Mouse (Mus musculus) spleen, adult 2 months (tissue): Measurements from ENCODE around the gene Guca2a. TPM values are rescaled to one million over a fixed set of nuclear protein-coding genes. Genes with fewer than 3 reads are reported as not detected.

Experiments used
- DNase-seq, 2 experiments: peaks; one replicate each; pipeline versions ENCODE4 v3.0.0 to v3.0.0-alpha.2; 2012 to 2021; ENCODE audit warnings: low spot score in 2 of 2, low read depth in 1 of 2
- H3K27ac ChIP-seq: fragments of 200-500 bp; 2 replicates; pipeline ENCODE4 v1.5.1; 2012; ENCODE audit warnings: low read length, inconsistent platforms; ENCODE audit not compliant: insufficient read depth
- H3K27me3 ChIP-seq: fragments of 200-500 bp; 2 replicates; pipeline ENCODE4 v1.6.1; 2012; ENCODE audit warnings: mild to moderate bottlenecking, moderate library complexity, low read length, inconsistent platforms; ENCODE audit not compliant: control insufficient read depth, insufficient read depth
- H3K36me3 ChIP-seq: fragments of 200-500 bp; 2 replicates; pipeline ENCODE4 v1.6.1; 2012; ENCODE audit warnings: mild to moderate bottlenecking, low read length, inconsistent platforms; ENCODE audit not compliant: control insufficient read depth, insufficient read depth
- H3K4me1 ChIP-seq: fragments of 200-500 bp; 2 replicates; pipeline ENCODE4 v1.6.1; 2011; ENCODE audit warnings: inconsistent platforms; ENCODE audit not compliant: control insufficient read depth, insufficient read depth, insufficient read length
- H3K4me3 ChIP-seq: fragments of 200-500 bp; 2 replicates; pipeline ENCODE4 v1.5.1; 2011; ENCODE audit warnings: mild to moderate bottlenecking, inconsistent platforms; ENCODE audit not compliant: insufficient read depth, insufficient read length; ENCODE audit errors: extremely low read depth
- CTCF ChIP-seq: fragments of 200-500 bp; IDR thresholded peaks from 2 replicates; pipeline ENCODE4 v1.5.1; 2011; ENCODE audit warnings: mild to moderate bottlenecking, inconsistent platforms; ENCODE audit not compliant: insufficient read depth, insufficient read length, insufficient replicate concordance; ENCODE audit errors: extremely low read depth
- POLR2A ChIP-seq: fragments of 200-500 bp; IDR thresholded peaks from 2 replicates; pipeline ENCODE4 v1.6.1; 2011; ENCODE audit warnings: low read depth, low read length, inconsistent platforms
- WGBS: fragments of 180-500 bp; shearing (Covaris S2); methylation state at CpG from one replicate; pipeline ENCODE4 v1.1.7; 2018; 5-methylcytosine and 5-hydroxymethylcytosine counted together
- polyA plus RNA-seq: library from polyadenylated mRNA; depleted of rRNA; stranded (reverse); fragments of >200 nt; gene quantifications from 2 replicates; pipeline ENCODE4 v1.2.3, GENCODE M21; 2012; rRNA removed

Gene Guca2a
- polyA plus RNA-seq, 1 experiment, result 0.21 TPM

GRCm38 (mm10) chr4:119669356-119670209, 32.1 kb downstream of the Guca2a start:
- no peaks in the 10 kb centered on the region for H3K36me3 ChIP-seq
- H3K27ac ChIP-seq, result peak overlapping the region; percentile 33; the same call in 1 of the 2 replicates
- WGBS, result 22% methylated on average over 10 of the region's 10 CpGs
- H3K27me3 ChIP-seq, result no peaks in the 10 kb centered on the region
- peak in 1 of 2 experiments; percentile 68 for DNase-seq
- no peak overlapping the region for H3K4me3 ChIP-seq
- H3K4me1 ChIP-seq, result peaks cover 21% of the 10 kb centered on the region; the same call in 1 of the 2 replicates
- TF ChIP-seq CTCF, result no peak
- TF ChIP-seq POLR2A, result no peak

- Histone ChIP-seq H3K27ac (no peak overlapping the region), H3K4me3 (no peak overlapping the region), H3K4me1 (peaks cover 21% of the 10 kb centered on the region; the same call in 1 of the 2 replicates), H3K36me3 (no peaks in the 10 kb centered on the region), H3K27me3 (no peaks in the 10 kb centered on the region)
- 70% methylated on average over 7 of the region's 7 CpGs for WGBS
- TF ChIP-seq CTCF, result no peak
- no peak for TF ChIP-seq POLR2A
- DNase-seq, result no peak
Measured at GRCm38 (mm10) chr4:119670210-119670555, 32.7 kb downstream of the Guca2a start.

- WGBS, result 90% methylated on average over 6 of the region's 6 CpGs
- Histone ChIP-seq H3K4me3 (no peak overlapping the region), H3K27ac (no peak overlapping the region), H3K27me3 (no peaks in the 10 kb centered on the region), H3K4me1 (peaks cover 21% of the 10 kb centered on the region; the same call in 1 of the 2 replicates), H3K36me3 (no peaks in the 10 kb centered on the region)
- TF ChIP-seq POLR2A, result no peak
- TF ChIP-seq CTCF, result no peak
- DNase-seq, result no peak
Measured at GRCm38 (mm10) chr4:119670736-119671135, 33.2 kb downstream of the Guca2a start.

GRCm38 (mm10) chr4:119671164-119671563, 33.7 kb downstream of the Guca2a start:
- H3K4me1 ChIP-seq, result peaks cover 21% of the 10 kb centered on the region; the same call in 1 of the 2 replicates
- no peak for TF ChIP-seq POLR2A
- no peak for TF ChIP-seq CTCF
- no peaks in the 10 kb centered on the region for H3K36me3 ChIP-seq
- no peak overlapping the region for H3K4me3 ChIP-seq
- H3K27ac ChIP-seq, result no peak overlapping the region
- H3K27me3 ChIP-seq, result no peaks in the 10 kb centered on the region
- no peak for DNase-seq
- 92% methylated on average over 9 of the region's 9 CpGs for WGBS

- 31% methylated on average over 5 of the region's 5 CpGs for WGBS
- Histone ChIP-seq H3K36me3 (no peaks in the 10 kb centered on the region), H3K27ac (no peak overlapping the region), H3K4me1 (peaks cover 21% of the 10 kb centered on the region; the same call in 1 of the 2 replicates), H3K27me3 (no peaks in the 10 kb centered on the region), H3K4me3 (no peak overlapping the region)
- TF ChIP-seq POLR2A, result no peak
- TF ChIP-seq CTCF, result no peak
- DNase-seq, result no peak
Measured at GRCm38 (mm10) chr4:119672685-119673084, 35.2 kb downstream of the Guca2a start.

GRCm38 (mm10) chr4:119682596-119682995, 45.1 kb downstream of the Guca2a start:
- Histone ChIP-seq H3K4me1 (no peaks in the 10 kb centered on the region), H3K27me3 (no peaks in the 10 kb centered on the region), H3K27ac (no peak overlapping the region), H3K36me3 (no peaks in the 10 kb centered on the region), H3K4me3 (no peak overlapping the region)
- TF ChIP-seq CTCF (no peak), POLR2A (no peak)
- DNase-seq, result no peak
- WGBS, result 67% methylated on average over 5 of the region's 5 CpGs

GRCm38 (mm10) chr4:119685746-119686145, 48.2 kb downstream of the Guca2a start:
- Histone ChIP-seq H3K27ac (no peak overlapping the region), H3K4me1 (no peaks in the 10 kb centered on the region), H3K36me3 (no peaks in the 10 kb centered on the region), H3K27me3 (no peaks in the 10 kb centered on the region), H3K4me3 (no peak overlapping the region)
- no peak for DNase-seq
- TF ChIP-seq POLR2A (no peak), CTCF (no peak)
- WGBS, result 94% methylated on average over 2 of the region's 2 CpGs

Other genes starting within 250 kb of the Guca2a start
- gene Ccdc30, start 222.2 kb upstream of the Guca2a start, polyA plus RNA-seq, result 0.20 and 0.23 TPM in 2 replicates
- 11.7 and 12.8 TPM in 2 replicates for gene Ppcs, start 215.3 kb upstream of the Guca2a start, polyA plus RNA-seq
- gene Zmynd12, start 214.9 kb upstream of the Guca2a start, polyA plus RNA-seq, result 0.21 and 0.42 TPM in 2 replicates
- 0.11 and 0.40 TPM in 2 replicates for gene Rimkla, start 145.1 kb upstream of the Guca2a start, polyA plus RNA-seq
- 9.5 and 10.5 TPM in 2 replicates for gene Foxj3, start 100.7 kb upstream of the Guca2a start, polyA plus RNA-seq
- 5.5 and 6.8 TPM in 2 replicates for gene Frg2f1, start 98.2 kb upstream of the Guca2a start, polyA plus RNA-seq
- 0.41 and 1.2 TPM in 2 replicates for gene Guca2b, start 21.2 kb downstream of the Guca2a start, polyA plus RNA-seq
- gene Hivep3, start 96.1 kb downstream of the Guca2a start, polyA plus RNA-seq, result 8.7 and 10.4 TPM in 2 replicates